Mouse (Mus musculus): ENCODE results near the gene Tbc1d32.
"Not testable (repeated sequence)": the region's sequence is repeated elsewhere in the genome, so short reads cannot be mapped to it uniquely, and the experiment has no call there.

Gene Tbc1d32

DNA sequence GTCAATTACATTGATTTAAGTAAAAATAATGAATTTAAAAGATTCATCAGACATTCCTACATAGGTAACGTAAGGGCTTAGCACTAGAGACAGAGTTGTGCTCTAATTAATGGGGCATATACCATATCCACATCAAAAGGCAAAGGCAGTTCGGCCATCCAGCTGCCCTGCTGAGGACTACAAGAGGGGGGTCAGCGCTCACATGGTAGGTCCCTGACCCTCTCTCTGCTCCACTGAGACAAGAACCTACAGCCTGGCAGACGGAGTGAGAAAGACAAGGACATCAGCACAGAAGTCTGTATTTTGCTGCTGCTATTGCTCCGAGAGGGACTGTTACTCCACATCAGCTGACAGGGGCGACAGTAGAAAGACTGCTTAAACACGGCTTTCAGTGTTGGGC lies 34.2 kb downstream of the Tbc1d32 start:
- Histone ChIP-seq H3K27me3 (ENCODE audit: insufficient read depth, low read length) (no peaks in the 10 kb centered on the region), H3K9me3 (ENCODE audit: low read length) (no peaks in the 10 kb centered on the region), H3K4me3 (replicated peaks; ENCODE audit: low read length) (no peak overlapping the region), H3K4me1 (replicated peaks; ENCODE audit: low read depth, low read length) (no peaks in the 10 kb centered on the region), H3K36me3 (ENCODE audit: insufficient read depth, low read length) (no peaks in the 10 kb centered on the region)
- TF ChIP-seq CTCF (conservative IDR thresholded peaks at IDR 0.05; ENCODE audit: low read length) (no peak), NANOG (IDR thresholded peaks at IDR 0.05; ENCODE audit: borderline replicate concordance, low read length) (no peak), POU5F1 (IDR thresholded peaks at IDR 0.05; ENCODE audit: borderline replicate concordance, low read length) (no peak)

DNA sequence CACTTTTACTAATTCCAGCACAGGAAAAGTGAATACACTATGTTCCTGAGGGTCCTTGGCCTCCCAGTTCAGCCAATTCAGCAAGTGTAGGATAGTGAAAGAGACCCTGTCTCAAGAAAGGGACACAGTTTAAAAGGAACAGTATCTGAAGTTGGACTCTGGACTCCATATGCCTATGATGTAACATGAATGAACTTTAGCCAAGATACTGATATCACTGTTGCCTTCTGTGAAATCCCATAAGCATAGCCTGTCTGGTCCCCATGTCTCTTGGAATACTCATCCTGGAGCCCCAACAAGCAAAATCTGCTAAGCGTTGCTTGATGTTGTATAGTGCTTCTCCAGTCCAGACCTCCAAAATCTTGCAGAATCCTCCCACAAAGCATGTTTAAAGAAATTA lies 46.8 kb downstream of the Tbc1d32 start:
- Histone ChIP-seq H3K4me1 (replicated peaks; ENCODE audit: low read depth, low read length) (no peaks in the 10 kb centered on the region), H3K36me3 (ENCODE audit: insufficient read depth, low read length) (0 out of 2 replicates have a peak, but pooled peaks cover 8% of the 10 kb centered on the region), H3K9me3 (ENCODE audit: low read length) (peaks cover 4% of the 10 kb centered on the region), H3K27me3 (ENCODE audit: insufficient read depth, low read length) (no peaks in the 10 kb centered on the region), H3K4me3 (replicated peaks; ENCODE audit: low read length) (no peak overlapping the region)
- no peak for TF ChIP-seq NANOG (IDR thresholded peaks at IDR 0.05; ENCODE audit: borderline replicate concordance, low read length)
- TF ChIP-seq POU5F1 (IDR thresholded peaks at IDR 0.05; ENCODE audit: borderline replicate concordance, low read length): no peak
- no peak for TF ChIP-seq CTCF (conservative IDR thresholded peaks at IDR 0.05; ENCODE audit: low read length)

DNA sequence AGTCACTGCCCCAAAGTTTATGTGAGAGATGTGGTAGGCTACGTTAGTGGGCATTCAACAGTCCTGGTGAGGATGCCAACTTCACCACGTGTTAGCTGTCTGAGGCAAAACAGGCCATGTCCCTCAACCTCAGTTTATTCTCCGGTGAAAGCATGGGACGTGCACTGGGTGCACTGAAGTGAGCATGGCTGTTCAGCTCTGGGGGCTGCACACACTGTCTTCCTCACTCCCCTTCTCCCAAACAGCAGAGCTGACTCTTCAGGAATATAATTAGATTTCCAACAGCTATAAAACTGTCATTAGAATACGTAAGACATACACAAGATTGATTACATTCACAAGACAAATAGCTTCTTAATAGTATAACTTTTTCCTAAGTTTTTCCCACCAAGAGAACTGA lies 55.3 kb downstream of the Tbc1d32 start:
- no peaks in the 10 kb centered on the region for H3K9me3 ChIP-seq (ENCODE audit: low read length)
- H3K4me3 ChIP-seq (replicated peaks; ENCODE audit: low read length): no peak overlapping the region
- TF ChIP-seq NANOG (IDR thresholded peaks at IDR 0.05; ENCODE audit: borderline replicate concordance, low read length): no peak
- TF ChIP-seq CTCF (conservative IDR thresholded peaks at IDR 0.05; ENCODE audit: low read length): no peak
- TF ChIP-seq POU5F1 (IDR thresholded peaks at IDR 0.05; ENCODE audit: borderline replicate concordance, low read length): no peak
- no peaks in the 10 kb centered on the region for H3K27me3 ChIP-seq (ENCODE audit: insufficient read depth, low read length)
- H3K36me3 ChIP-seq (ENCODE audit: insufficient read depth, low read length): no peaks in the 10 kb centered on the region
- no peaks in the 10 kb centered on the region for H3K4me1 ChIP-seq (replicated peaks; ENCODE audit: low read depth, low read length)

DNA sequence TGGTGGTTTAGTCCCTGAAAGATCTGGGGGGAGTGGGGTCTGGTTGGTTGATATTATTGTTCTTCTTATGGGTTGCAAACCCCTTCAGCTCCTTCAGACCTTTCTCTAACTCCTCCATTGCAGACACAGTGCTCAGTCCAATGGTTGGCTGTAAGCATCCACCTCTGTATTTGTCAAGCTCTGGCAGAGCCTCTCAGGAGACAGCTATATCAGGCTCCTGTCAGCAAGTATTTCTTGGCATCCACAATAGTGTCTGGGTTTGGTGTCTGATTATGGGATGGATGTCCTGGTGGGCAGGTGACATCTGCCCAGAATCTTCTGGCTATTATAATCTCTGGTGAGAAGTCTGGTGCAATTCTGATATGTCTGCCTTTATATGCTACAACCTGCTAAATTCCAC lies 60.8 kb downstream of the Tbc1d32 start:
- not testable (repeated sequence) for H3K4me1 ChIP-seq (replicated peaks; ENCODE audit: low read depth, low read length); H3K27me3 ChIP-seq (ENCODE audit: insufficient read depth, low read length); H3K4me3 ChIP-seq (replicated peaks; ENCODE audit: low read length); H3K36me3 ChIP-seq (ENCODE audit: insufficient read depth, low read length); H3K9me3 ChIP-seq (ENCODE audit: low read length)

DNA sequence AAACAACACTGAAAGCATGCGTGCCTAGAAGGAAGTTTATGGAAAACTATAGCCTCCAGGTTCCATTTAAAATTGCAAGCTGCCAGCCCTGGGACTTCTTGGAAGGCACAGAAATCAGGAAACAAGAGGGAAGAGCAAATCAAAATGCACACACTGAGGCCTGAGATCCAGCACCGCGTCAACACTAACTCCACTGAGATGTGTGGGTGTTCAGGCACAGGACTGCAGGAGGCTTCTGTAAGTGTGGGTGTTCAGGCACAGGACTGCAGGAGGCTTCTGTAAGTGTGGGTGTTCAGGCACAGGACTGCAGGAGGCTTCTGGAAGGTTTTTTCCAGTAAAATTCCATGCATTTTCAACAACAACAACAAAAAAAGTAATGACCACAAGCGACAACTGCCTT lies 62.7 kb downstream of the Tbc1d32 start:
- TF ChIP-seq POU5F1 (IDR thresholded peaks at IDR 0.05; ENCODE audit: borderline replicate concordance, low read length) (no peak), CTCF (conservative IDR thresholded peaks at IDR 0.05; ENCODE audit: low read length) (no peak), NANOG (IDR thresholded peaks at IDR 0.05; ENCODE audit: borderline replicate concordance, low read length) (no peak)
- Histone ChIP-seq H3K27me3 (ENCODE audit: insufficient read depth, low read length) (no peaks in the 10 kb centered on the region), H3K4me1 (replicated peaks; ENCODE audit: low read depth, low read length) (no peaks in the 10 kb centered on the region), H3K36me3 (ENCODE audit: insufficient read depth, low read length) (no peaks in the 10 kb centered on the region), H3K9me3 (ENCODE audit: low read length) (no peaks in the 10 kb centered on the region), H3K4me3 (replicated peaks; ENCODE audit: low read length) (no peak overlapping the region)

DNA sequence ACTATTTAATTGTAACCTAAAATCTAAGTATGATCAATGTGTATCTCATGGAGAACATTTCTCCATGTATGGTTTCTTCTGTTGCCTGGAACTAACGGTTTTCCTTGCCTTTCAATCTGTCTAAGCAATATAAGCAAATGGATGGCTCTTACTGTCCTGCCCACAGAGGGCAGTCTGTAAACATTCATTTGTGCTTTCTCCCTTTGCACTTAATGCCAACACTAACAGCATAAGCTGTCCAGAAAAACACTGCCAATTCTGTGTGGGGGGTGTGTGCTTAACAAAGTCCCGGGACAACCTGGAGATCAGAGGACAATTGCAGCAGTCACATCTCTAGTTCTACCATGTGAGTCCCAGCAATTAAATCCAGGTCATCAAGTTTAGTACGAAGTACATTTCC lies 64.1 kb downstream of the Tbc1d32 start:
- Histone ChIP-seq H3K4me3 (replicated peaks; ENCODE audit: low read length) (no peak overlapping the region), H3K27me3 (ENCODE audit: insufficient read depth, low read length) (no peaks in the 10 kb centered on the region), H3K9me3 (ENCODE audit: low read length) (no peaks in the 10 kb centered on the region), H3K36me3 (ENCODE audit: insufficient read depth, low read length) (no peaks in the 10 kb centered on the region), H3K4me1 (replicated peaks; ENCODE audit: low read depth, low read length) (no peaks in the 10 kb centered on the region)
- TF ChIP-seq NANOG (IDR thresholded peaks at IDR 0.05; ENCODE audit: borderline replicate concordance, low read length) (no peak), CTCF (conservative IDR thresholded peaks at IDR 0.05; ENCODE audit: low read length) (no peak), POU5F1 (IDR thresholded peaks at IDR 0.05; ENCODE audit: borderline replicate concordance, low read length) (no peak)

DNA sequence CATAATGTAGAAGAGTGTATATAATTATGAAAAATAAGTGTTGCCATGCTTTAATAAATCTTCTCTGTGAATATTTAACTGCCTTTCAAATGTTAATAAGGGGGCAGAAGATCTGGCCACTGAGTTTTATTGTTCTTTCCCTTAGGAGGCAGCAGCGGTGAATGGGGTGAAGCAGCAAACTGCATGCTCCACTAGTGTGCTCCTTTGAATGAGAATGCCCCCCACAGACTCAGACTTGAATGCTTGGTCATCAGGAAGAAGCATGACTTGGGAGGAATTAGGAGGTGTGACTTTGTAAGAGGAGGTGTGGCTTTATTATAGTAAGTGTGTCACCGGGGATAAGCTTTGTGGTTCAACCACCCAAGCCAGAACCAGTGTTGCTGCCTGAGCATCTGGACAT lies 69.7 kb downstream of the Tbc1d32 start:
- Histone ChIP-seq H3K9me3 (ENCODE audit: low read length) (no peaks in the 10 kb centered on the region), H3K4me1 (replicated peaks; ENCODE audit: low read depth, low read length) (peaks cover 7% of the 10 kb centered on the region), H3K36me3 (ENCODE audit: insufficient read depth, low read length) (no peaks in the 10 kb centered on the region), H3K27me3 (ENCODE audit: insufficient read depth, low read length) (no peaks in the 10 kb centered on the region), H3K4me3 (replicated peaks; ENCODE audit: low read length) (no peak overlapping the region)
- TF ChIP-seq NANOG (IDR thresholded peaks at IDR 0.05; ENCODE audit: borderline replicate concordance, low read length) (no peak), CTCF (conservative IDR thresholded peaks at IDR 0.05; ENCODE audit: low read length) (no peak), POU5F1 (IDR thresholded peaks at IDR 0.05; ENCODE audit: borderline replicate concordance, low read length) (no peak)

DNA sequence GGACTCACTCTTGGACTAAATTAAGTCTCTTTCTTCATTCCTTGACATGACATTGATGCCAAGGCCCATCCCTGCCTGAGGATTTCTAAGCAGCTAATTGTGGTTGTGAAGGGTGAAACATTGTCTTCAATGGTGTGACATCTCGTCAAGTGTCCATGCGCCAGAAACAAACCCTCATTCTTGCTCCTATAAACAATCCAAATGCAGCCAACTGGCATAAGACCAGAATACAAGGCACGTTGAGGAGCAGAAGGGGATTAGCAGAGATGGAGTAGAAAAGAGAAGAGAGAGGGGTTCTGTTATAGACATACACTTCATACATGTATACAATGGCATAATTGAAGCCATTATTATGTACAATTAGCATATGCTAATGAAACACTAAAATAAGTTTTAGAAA lies 70.3 kb downstream of the Tbc1d32 start:
- Histone ChIP-seq H3K4me3 (replicated peaks; ENCODE audit: low read length) (no peak overlapping the region), H3K4me1 (replicated peaks; ENCODE audit: low read depth, low read length) (peaks cover 7% of the 10 kb centered on the region), H3K9me3 (ENCODE audit: low read length) (no peaks in the 10 kb centered on the region), H3K27me3 (ENCODE audit: insufficient read depth, low read length) (no peaks in the 10 kb centered on the region), H3K36me3 (ENCODE audit: insufficient read depth, low read length) (no peaks in the 10 kb centered on the region)
- TF ChIP-seq CTCF (conservative IDR thresholded peaks at IDR 0.05; ENCODE audit: low read length): no peak

DNA sequence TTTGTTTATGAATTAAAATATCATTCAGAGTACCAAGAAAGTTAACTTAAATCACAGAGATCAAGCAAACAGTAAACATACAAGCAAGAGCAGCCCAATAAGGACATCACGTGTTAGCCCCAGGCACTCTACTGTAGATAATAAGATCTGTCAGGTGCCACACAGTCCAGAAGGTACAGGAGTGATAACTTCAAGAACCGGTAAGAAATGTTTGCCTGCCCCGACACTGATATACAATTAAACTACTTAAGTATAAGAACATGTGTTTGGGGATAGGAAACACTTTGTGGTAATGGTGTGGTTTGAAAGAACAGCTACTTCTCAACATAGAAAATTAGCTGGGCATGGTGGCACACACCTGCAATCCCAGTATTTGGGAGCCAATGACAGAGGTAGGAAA lies 71.5 kb downstream of the Tbc1d32 start:
- no peak overlapping the region for H3K4me3 ChIP-seq (replicated peaks; ENCODE audit: low read length)
- no peaks in the 10 kb centered on the region for H3K27me3 ChIP-seq (ENCODE audit: insufficient read depth, low read length)
- H3K36me3 ChIP-seq (ENCODE audit: insufficient read depth, low read length): no peaks in the 10 kb centered on the region
- H3K9me3 ChIP-seq (ENCODE audit: low read length): no peaks in the 10 kb centered on the region
- peaks cover 7% of the 10 kb centered on the region for H3K4me1 ChIP-seq (replicated peaks; ENCODE audit: low read depth, low read length)
- TF ChIP-seq CTCF (conservative IDR thresholded peaks at IDR 0.05; ENCODE audit: low read length) (no peak), POU5F1 (IDR thresholded peaks at IDR 0.05; ENCODE audit: borderline replicate concordance, low read length) (no peak), NANOG (IDR thresholded peaks at IDR 0.05; ENCODE audit: borderline replicate concordance, low read length) (no peak)
